Mouse (Mus musculus): Measurements from ENCODE around the gene Tnfrsf1a. TPM values are rescaled to one million over a fixed set of nuclear protein-coding genes. Genes with fewer than 3 reads are reported as not detected.
A peak's percentile ranks its signal among the peaks of the same experiment; 100 is the strongest.

Gene Tnfrsf1a
- total RNA-seq, 2 experiments from 2014 or later, result 185 to 291 TPM

DNA sequence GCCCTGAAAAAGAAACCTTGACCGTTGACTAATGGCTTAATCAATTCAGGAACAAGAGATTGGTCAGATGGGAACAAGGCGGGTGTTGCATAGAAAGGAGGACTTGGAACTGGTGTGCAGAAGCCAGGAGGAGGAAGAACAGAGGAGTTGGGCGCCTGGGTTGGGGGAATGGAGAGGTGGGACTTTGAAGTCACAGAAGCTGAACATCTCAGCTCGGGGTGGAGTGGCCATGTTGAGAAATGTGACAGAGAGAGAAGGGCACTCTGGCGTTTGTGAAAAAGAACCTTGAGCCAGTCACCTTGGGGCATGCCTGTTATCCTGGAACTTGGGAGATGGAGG, 2.9 kb downstream of the Tnfrsf1a start:
- DNase-seq (ENCODE audit: low spot score in 2 of 2), result peak in 1 of 2 experiments; percentile 51

DNA sequence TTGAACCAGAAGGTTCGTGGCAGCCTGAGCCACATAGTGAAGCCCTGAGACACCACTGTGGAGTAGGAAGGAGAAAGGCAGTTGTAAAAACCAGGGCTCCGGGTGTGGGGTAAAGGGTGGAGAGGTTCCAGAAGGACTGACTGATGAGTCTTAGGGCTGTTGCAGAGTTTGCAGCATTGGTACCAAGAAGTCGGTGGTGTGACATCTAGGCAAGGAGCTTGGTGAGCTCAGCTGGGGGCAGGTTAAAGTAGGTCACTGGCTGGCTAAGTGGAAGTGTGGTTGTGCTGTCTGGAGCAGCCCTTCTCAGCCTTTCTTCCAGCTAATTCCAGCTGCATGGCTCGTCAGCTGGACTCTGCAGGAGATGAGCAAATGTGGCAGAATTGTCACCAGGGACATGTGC, 3.6 kb downstream of the Tnfrsf1a start:
- DNase-seq (ENCODE audit: low spot score in 2 of 2), result no peak

DNA sequence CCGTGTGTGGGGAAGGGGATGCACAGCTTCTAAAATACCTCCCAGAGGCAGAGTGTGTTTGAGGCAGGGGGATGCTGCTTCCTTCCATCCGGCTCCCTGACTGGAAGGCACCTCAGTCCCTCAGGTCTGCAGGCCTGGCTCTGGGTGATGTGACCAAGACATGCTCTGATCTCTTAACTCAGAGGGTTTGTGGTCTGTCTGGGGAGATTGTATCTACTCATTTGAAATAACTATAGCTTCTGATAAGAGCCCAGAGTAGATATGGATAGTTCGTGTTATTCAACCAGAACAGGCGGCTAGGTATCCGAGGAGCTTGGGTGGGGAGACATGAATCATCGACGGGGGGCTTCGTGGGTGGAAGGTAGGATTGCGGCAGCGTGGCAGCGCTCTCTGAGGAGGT, 4.1 kb downstream of the Tnfrsf1a start:
- DNase-seq (ENCODE audit: low spot score in 2 of 2), result no peak

DNA sequence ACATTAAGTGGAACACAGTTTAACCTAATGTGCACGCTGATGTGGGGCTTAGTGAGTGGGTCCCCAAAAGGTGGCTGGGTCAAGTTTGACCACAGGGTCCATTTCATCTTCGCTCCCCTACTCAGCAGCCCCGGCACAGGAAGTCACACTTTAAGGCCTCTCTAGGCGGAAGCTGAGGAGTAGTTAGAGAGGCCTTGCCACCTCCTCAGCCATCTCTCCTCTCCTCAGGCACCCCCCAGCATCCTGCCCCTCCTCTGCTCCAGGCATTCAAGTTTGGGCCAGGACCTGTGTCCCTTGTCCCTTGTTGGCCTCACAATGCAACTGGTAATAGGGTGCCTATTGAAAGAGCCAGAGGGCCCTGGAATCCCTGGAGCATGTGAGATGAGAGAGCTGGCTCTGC, 4.5 kb downstream of the Tnfrsf1a start:
- DNase-seq (ENCODE audit: low spot score in 2 of 2), result no peak

DNA sequence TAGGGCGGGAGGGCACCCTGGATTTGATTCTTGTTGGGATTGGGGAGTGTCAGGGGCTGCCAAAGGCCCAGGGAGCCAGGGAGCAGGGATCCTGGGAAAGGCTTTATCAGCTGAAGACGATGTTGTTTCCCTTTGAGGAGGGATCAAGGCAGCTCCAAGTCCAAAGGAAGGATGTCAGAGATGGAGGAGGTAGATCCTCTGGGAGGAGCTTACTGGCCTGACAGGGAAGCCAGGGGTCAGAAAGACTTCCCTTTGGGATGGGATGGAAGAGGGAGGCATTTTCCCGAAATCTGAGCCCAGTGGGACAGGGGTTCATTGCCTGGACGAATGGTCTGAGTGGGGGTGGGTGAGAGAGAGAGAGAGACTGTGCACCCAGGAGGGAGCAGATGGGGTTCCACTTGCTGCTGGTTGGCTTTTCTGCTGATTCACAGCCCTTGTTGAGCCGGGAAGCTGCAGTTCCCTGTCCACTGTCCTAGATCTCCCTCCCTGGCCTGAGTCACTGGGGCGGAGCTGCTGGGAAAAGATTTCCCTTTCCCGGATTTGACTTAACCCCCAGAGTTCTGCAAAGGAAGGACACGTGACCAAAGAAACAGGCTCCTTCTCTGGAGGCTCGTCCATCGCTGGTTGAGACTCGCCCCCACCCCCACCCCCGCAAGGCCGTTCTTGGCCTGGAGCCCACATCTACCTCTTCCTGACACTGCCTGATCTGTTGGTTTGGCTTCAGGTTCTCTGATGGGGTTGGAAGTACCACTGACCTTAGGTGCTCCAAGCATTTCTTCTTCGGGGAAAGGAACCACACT, 5.4 kb downstream of the Tnfrsf1a start:
- peak; percentile 64 to 69 for DNase-seq (ENCODE audit: low spot score in 2 of 2)

DNA sequence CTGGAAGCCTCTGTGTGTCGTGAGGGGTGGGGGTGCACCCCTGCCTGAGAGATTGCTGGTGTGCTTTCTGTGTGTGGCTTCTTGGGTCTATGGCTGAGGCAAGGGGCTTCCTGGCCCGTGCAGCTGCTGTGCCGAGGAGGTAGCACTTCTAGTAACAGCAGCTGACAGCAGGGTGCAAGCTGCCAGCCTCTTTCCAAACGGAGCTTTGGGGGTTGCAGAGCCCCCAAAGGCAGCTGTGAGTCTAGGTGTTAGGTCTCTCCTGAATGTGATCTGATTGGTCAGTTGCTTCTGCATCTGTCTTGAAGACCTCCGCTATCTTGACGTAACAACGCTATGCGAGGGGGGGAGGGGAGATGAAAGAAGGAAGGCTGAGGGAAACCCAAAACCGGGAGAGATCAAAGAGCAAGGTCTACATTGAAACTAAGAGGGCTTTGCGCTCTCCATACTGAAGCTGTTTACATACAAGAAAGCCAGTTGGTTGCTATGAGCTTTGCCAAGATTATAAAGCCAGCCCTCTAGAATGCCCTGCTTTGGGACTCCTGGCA, 6.1 kb downstream of the Tnfrsf1a start:
- DNase-seq (ENCODE audit: low spot score in 2 of 2), result no peak

DNA sequence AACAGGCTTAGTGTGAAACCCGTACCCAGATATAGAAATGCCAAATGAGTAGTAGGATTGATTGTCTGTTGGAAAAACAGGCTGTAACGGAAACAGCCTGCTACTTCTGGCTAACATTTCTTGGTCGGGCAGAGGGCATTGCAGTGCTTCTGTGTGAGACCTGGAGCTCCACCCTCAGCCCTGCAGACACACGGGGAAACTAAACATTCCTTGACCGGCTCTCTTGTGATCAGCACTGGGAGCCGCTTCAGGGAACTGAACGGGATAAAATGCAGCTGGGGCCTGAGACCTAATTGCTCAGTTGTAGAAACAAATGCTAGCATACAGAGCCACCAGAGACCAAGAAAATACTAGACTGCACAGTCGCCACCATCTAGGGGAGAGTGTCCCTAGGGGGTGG, 7.1 kb downstream of the Tnfrsf1a start:
- no peak for DNase-seq (ENCODE audit: low spot score in 2 of 2)

DNA sequence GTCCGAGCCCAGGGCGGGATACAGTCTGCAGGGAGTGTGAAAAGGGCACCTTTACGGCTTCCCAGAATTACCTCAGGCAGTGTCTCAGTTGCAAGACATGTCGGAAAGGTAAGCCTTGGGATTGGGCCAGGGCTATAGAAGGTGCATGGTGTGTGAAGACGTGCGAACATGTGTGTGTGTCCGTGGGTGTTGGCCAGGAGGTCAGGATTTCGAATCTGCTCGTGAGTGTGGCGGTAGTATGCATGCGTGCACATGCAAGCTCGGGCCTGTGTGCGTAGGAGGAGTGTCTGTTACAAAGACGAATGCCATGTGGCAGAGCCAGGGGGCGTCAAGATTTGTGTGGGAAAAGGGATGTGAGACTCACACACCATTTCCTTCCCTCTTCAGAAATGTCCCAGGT, 8.2 kb downstream of the Tnfrsf1a start:
- DNase-seq (ENCODE audit: low spot score in 2 of 2), result no peak

DNA sequence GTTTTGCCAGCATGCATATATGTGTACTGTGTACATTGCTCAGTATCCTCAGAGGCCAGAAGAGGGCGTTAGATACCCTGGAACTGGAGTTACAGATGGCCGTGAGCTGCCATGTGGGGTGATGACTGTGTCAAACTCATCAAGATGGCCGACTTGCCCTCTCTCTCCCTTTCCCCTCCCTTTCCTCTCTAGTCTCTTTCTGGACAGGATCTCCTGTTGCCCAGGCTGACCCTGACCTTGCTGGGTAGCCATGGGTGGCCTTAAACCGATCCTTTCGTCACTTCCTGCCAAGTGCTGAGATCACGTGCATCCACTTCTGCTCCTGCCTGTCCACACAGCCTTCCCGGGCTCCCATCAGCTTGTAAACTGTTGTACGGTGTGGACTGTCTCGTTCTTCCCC, 10.8 kb downstream of the Tnfrsf1a start:
- DNase-seq (ENCODE audit: low spot score in 2 of 2), result no peak

DNA sequence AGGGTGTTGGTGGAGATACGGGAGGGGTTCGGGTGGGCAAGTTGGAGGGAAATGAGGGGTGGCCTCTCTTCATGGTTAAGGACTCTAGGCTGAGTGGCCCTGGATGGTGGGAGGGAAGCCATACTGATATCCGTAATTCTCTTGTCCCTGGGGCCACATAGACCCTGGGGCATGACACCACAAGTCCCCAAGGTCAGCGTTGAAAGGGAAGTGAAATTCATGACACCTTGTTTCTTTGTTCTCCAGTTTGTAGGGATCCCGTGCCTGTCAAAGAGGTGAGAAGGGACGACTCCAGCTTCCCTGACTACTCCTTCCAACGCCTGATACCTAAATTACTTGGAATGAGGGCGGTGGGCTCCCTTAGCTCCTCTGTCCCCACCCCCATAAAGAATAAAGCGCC, 11.7 kb downstream of the Tnfrsf1a start:
- no peak for DNase-seq (ENCODE audit: low spot score in 2 of 2)

DNA sequence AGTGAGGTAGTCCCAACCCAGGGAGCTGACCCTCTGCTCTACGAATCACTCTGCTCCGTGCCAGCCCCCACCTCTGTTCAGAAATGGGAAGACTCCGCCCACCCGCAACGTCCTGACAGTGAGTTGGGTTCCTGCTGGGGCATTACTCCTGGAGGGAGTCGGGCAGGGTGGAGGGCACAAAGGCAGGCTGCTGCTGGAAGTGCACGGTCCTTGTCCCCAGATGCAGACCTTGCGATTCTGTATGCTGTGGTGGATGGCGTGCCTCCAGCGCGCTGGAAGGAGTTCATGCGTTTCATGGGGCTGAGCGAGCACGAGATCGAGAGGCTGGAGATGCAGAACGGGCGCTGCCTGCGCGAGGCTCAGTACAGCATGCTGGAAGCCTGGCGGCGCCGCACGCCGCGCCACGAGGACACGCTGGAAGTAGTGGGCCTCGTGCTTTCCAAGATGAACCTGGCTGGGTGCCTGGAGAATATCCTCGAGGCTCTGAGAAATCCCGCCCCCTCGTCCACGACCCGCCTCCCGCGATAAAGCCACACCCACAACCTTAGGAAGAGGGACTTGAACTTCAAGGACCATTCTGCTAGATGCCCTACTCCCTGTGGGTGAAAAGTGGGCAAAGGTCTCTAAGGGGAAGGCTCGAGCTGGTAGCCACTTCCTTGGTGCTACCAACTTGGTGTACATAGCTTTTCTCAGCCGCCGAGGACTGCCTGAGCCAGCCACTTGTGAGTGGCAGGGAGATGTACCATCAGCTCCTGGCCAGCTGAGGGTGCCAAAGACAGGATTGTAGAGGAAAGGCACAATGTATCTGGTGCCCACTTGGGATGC, 12.5 kb downstream of the Tnfrsf1a start:
- peak in 1 of 2 experiments; percentile 44 for DNase-seq (ENCODE audit: low spot score in 2 of 2)

DNA sequence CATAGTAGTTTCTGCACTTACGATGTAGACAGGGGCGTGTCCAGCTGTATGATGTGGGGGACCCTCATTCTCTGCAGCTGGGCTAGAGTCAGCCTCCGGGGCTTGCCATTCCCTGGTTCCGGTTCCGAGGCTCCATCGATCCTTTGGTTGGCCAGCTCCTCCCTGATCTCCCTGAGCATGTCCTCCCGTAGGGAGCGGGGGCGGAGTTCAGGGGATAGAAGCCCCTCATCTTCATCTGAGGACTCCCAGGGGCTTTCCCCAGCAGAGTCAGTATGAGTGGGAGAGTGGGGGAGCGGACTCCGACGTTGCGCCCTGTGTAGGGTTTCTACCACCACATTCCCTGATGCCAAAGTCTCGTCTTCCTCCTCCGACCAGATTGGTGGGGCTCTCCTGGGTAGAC, 13.9 kb downstream of the Tnfrsf1a start:
- no peak for DNase-seq (ENCODE audit: low spot score in 2 of 2)

DNA sequence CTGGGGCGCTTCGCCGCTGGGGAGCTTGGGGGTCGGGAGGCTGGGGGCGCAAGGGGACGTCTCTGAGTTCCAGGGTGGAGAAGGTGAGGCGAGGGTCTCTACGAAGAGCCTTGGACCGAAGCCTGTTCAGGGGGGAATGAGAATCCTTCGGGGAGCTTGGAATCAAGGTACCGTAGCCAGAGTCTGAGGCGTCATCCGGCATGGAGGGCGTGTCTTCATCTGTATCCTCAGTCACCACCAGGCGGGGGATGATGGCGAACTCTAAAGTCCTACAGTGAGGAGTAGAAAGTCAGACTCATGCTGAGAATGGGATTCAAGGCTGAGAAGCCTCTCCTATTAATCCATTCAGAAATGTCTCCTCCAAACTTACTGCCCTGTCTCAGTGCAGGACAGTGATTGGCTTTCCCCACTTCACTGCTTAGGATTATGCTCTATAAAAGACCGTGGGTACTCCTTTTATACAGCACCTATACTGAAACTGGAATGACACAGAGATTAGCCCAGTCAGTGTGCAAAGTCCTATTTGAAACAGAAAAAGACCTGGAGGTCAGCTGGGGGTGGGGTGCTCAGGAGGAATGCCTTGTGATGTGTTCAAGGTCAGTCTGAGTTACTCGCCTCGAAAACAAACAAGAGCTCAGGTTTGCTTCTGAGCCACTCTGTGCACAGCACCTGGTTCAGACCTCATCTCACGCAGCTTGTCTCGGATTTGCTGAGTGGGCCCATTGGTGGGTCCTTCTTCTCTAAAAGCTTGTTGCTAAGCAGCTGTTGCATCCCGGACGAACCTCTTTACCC, 14.5 kb downstream of the Tnfrsf1a start:
- DNase-seq (ENCODE audit: low spot score in 2 of 2), result no peak

DNA sequence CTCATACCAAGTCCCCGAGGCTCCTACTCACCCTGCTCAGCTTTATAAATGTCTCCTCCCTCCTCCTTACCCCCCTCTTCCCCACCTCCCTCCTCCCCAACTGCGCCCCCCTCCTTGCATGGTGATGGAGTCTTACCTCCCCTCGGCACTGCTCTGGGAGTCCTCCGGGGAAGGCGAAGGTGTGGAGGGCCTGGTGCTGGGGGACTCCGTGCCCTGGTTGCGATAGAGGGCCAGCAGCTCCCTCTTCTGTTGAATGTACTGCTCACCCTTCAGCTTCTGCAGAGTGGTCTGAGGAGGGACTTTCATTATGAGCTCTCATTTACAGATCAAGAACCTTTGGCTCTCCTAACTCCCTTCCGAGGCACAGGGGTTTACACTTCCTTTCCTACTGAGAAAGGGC, 15.3 kb downstream of the Tnfrsf1a start:
- DNase-seq (ENCODE audit: low spot score in 2 of 2), result no peak

DNA sequence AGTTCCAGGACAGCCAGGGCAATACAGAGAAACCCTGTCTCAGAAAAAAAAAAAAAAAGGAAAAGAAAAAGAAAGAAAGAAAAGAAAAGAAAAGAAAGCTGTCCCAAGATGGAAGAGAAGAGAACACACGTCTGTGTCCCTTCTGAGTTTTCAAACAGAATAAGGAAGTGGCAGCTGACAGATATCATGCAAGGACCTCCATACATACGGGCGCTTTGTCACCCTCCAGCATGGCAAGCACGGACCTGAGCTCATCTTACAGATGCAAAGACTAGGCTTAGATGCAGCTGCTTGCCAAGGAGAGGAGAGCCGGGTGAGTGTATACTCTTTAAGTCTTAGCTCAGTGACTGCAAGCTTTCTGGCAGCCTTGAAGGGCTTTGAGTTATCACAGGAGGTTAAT, 16.4 kb downstream of the Tnfrsf1a start:
- no peak for DNase-seq (ENCODE audit: low spot score in 2 of 2)

DNA sequence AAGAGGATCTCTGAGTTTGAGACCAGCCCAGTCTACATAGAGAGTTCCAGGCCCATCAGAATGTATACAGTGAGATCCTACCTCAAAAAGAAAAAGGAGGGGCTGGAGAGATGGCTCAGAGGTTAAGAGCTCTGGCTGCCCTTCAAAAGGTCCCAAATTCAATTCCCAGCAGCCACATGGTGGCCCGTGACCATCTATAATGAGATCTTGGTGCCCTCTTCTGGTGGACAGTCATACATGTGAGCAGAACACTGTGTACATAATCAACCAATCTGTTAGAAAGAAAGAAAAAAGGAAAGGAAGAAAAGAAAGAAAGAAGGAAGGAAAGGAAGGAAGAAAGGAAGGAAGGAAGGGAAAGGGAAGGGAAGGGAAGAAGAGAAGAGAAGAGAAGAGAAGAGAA, 17.0 kb downstream of the Tnfrsf1a start:
- no peak for DNase-seq (ENCODE audit: low spot score in 2 of 2)

DNA sequence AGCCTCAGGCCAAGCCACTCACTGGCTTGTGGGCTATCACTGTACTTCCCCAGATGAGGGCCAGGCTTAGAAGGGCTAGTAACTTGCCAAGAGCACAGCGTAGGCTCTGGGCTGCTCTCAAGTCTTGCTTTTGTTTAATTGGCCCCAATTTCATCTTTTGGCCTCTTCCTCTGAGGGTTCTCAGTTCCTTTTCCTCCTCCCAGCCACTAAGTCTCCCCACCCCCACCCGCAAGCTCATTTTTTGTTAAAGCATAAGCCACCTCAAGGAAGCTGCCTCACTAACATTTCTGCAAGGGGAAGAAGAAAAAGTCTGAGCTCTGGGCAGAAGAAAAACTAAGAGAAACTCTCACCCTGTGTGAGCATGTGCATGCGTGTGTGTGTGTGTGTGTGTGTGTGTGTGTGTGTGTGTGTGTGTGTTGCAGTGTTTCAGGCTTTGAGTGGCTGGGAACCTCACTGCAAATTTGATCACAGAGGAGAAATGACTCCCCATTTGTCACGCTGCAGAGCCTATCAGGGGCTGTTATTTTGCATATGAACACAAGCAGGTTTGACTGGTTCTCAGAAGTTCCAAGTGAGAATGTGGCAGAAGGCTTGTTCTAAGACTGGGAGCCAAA, 18.7 kb downstream of the Tnfrsf1a start:
- DNase-seq (ENCODE audit: low spot score in 2 of 2), result no peak

DNA sequence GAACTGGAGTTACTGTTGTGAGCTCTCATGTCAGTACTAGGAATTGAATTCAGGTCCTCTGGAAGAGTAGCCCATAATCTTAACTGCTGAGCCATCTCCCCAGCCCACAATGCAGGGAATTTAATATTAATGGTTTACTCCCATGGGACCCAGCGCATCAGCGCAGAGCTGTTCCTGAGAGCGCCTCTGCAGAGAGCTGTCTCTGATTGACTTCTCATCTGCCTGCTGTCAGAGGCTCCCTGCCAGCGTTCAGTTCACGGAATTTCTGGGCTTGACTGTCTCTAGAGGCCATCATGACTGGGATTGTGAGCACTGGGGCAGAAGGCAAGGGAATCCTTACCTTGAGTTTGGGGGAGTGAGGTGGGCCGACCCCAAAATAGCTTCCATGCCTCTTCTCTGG, 27.9 kb downstream of the Tnfrsf1a start:
- DNase-seq (ENCODE audit: low spot score in 2 of 2), result no peak

DNA sequence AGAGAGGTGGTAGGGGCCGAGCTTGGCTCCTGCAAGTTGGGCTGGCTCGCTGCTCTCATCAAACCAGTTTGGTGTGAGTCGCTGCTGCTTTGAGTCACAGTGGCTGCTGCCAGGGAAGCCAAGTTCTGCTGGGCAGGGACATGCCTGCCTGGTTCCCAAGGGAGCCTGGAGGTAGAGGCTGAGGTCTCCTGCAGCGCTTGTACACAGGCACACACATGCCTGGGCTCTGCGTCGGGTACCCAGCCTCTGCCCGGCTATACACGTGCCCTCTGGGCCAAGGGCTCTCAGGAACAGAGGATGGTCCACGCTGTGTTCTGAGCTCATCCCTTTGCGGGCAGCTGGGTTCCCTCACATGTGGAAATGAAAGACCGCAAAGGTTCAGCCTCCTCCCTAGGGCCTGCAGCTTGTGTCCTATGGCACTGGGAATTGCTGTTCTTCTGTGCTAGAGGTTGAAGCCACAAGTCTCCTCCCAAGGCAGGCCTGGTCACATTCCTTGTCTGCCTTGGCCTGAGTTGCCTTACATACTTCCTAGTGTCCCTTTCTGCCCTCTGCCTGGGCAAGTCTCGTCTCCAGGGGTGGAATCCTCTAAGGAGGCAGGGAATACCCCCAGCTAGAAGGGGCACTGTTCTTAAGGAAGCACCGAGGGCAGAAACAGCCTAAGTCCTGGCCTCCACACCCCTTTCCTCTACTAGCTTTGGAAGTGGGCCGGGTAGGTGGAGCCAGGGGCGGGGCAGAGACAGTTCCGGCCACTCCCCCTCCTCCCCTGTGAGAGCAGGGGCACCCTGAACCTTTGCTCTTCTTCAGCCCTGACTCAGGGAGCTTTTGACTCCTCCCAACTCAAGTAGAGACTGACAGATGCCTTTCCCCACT, 28.7 kb downstream of the Tnfrsf1a start:
- DNase-seq (ENCODE audit: low spot score in 2 of 2), result peak; percentile 58 to 76

DNA sequence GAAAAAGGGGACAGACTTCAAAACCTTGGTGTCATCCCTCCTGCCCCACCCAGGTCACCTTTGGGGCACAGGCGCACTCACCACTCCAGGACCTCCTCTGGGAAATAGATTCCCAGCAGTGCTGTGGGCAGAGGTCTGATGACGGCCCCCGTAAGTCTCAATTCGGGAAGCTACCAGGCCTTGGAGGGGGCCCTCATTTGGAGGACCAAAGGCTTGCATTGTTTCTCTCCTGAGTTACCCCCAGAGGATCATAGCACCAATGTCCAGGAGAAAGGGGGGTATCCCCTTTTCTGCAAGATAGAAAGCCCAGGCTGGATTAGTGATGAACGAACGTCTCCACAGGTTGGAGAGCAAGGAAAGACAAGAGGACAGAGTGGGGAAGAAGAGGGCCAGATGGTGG, 29.5 kb downstream of the Tnfrsf1a start:
- DNase-seq (ENCODE audit: low spot score in 2 of 2), result no peak

Data from adrenal gland, adult 18-20 months (tissue).